Mouse (Mus musculus): ENCODE results near the gene Trpm8. TPM values are rescaled to one million over a fixed set of nuclear protein-coding genes. Genes with fewer than 3 reads are reported as not detected.
A peak's percentile ranks its signal among the peaks of the same experiment; 100 is the strongest.

Gene Trpm8
- polyA plus RNA-seq, 1 experiment from 2014 or later = not detected

GRCm38 (mm10) chr1:88277818-88278511 is 504 bp downstream of the Trpm8 start:
- Histone ChIP-seq H3K36me3 (ENCODE audit: insufficient read depth) (peaks cover 32% of the 10 kb centered on the region), H3K4me1 (ENCODE audit: insufficient read depth) (peaks cover 12% of the 10 kb centered on the region), H3K9ac (peak overlapping the region; percentile 73), H3K27ac (ENCODE audit: low read depth) (no peak overlapping the region), H3K4me3 (ENCODE audit: low read depth, low read length) (peak overlapping the region; percentile 53), H3K4me2 (peak overlapping the region; percentile 63), H3K27me3 (ENCODE audit: insufficient read depth, low read length) (no peaks in the 10 kb centered on the region), H3K9me3 (ENCODE audit: low read depth, low read length) (peaks cover 4% of the 10 kb centered on the region)
- DNase-seq (no peak), ATAC-seq (ENCODE audit: insufficient read depth) (peak; percentile 1; the same call in 1 of the 2 replicates)
- WGBS = 64% methylated on average over 18 of the region's 18 CpGs
- no peak for TF ChIP-seq CTCF (IDR thresholded peaks at IDR 0.05; ENCODE audit: low read depth)

- Histone ChIP-seq H3K4me1 (ENCODE audit: insufficient read depth) (peaks cover 12% of the 10 kb centered on the region), H3K27me3 (ENCODE audit: insufficient read depth, low read length) (no peaks in the 10 kb centered on the region), H3K36me3 (ENCODE audit: insufficient read depth) (peaks cover 18% of the 10 kb centered on the region), H3K4me2 (no peak overlapping the region), H3K9ac (no peak overlapping the region), H3K4me3 (ENCODE audit: low read depth, low read length) (no peak overlapping the region), H3K9me3 (ENCODE audit: low read depth, low read length) (peaks cover 17% of the 10 kb centered on the region), H3K27ac (ENCODE audit: low read depth) (no peak overlapping the region)
- ATAC-seq (ENCODE audit: insufficient read depth) (no peak), DNase-seq (no peak)
- no peak for TF ChIP-seq CTCF (IDR thresholded peaks at IDR 0.05; ENCODE audit: low read depth)
- WGBS = 53% methylated on average over 9 of the region's 9 CpGs
Observed at GRCm38 (mm10) chr1:88279111-88280005, 1.9 kb downstream of the Trpm8 start.

GRCm38 (mm10) chr1:88280006-88280690 is 2.7 kb downstream of the Trpm8 start:
- Histone ChIP-seq H3K4me2 (no peak overlapping the region), H3K27ac (ENCODE audit: low read depth) (no peak overlapping the region), H3K4me1 (ENCODE audit: insufficient read depth) (peaks cover 12% of the 10 kb centered on the region), H3K36me3 (ENCODE audit: insufficient read depth) (peaks cover 11% of the 10 kb centered on the region), H3K4me3 (ENCODE audit: low read depth, low read length) (no peak overlapping the region), H3K9me3 (ENCODE audit: low read depth, low read length) (peaks cover 23% of the 10 kb centered on the region), H3K27me3 (ENCODE audit: insufficient read depth, low read length) (no peaks in the 10 kb centered on the region), H3K9ac (no peak overlapping the region)
- 66% methylated on average over 15 of the region's 15 CpGs for WGBS
- DNase-seq (no peak), ATAC-seq (ENCODE audit: insufficient read depth) (no peak)
- TF ChIP-seq CTCF (IDR thresholded peaks at IDR 0.05; ENCODE audit: low read depth) = no peak

- ATAC-seq (ENCODE audit: insufficient read depth) = no peak
- no peaks in the 10 kb centered on the region for H3K27me3 ChIP-seq (ENCODE audit: insufficient read depth, low read length)
- no peaks in the 10 kb centered on the region for H3K36me3 ChIP-seq (ENCODE audit: insufficient read depth)
- no peaks in the 10 kb centered on the region for H3K4me1 ChIP-seq (ENCODE audit: insufficient read depth)
- no peak overlapping the region for H3K27ac ChIP-seq (ENCODE audit: low read depth)
- H3K9ac ChIP-seq = no peak overlapping the region
- H3K4me3 ChIP-seq (ENCODE audit: low read depth, low read length) = no peak overlapping the region
- TF ChIP-seq CTCF (IDR thresholded peaks at IDR 0.05; ENCODE audit: low read depth) = no peak
- H3K9me3 ChIP-seq (ENCODE audit: low read depth, low read length) = peaks cover 33% of the 10 kb centered on the region
- H3K4me2 ChIP-seq = no peak overlapping the region
- DNase-seq = no peak
- 59% methylated on average over 3 of the region's 3 CpGs for WGBS
Observed at GRCm38 (mm10) chr1:88282301-88282700, 4.8 kb downstream of the Trpm8 start.

DNA sequence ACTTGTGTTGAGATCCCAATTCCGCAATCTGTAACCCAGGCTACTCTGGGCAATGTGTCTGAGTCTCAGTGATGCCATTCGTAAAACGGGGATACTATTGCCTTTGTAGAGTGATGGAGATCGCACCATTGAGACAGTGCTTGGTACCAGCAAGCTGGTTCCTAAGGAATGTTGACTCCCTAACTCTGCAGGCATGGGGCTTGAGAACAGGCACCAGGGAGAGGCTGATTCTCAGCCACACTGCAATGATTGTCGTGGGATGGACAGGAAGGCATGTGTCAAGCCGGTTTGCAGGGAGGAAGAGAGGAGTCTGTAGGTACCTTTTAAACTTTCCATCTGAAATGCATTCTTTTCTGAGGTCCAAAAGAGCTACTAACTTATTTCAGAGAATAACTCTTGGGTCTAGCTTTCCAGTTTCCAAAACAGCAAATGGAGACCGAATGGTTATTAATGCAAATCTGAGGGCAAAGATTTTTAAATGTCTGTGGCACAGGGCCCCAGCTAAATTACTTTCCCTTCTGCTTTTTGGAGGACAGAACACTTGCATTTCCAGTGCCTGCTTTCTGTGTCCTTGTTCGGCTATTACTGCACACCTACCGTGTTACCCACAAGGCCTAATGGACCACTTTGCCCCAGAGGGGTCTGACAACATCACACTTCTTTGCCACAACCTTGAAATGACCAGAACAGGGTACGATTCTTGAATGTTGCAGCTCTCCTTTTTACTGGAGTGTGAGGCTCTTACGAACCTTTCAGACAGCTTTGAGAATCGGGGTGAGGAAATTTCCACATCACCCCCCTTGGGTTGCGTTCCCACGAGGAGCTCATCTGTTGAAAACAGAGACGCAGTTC is 6.1 kb downstream of the Trpm8 start:
- Histone ChIP-seq H3K9me3 (ENCODE audit: low read depth, low read length) (peaks cover 46% of the 10 kb centered on the region), H3K4me1 (ENCODE audit: insufficient read depth) (no peaks in the 10 kb centered on the region), H3K9ac (no peak overlapping the region), H3K27me3 (ENCODE audit: insufficient read depth, low read length) (no peaks in the 10 kb centered on the region), H3K4me3 (ENCODE audit: low read depth, low read length) (no peak overlapping the region), H3K27ac (ENCODE audit: low read depth) (no peak overlapping the region), H3K36me3 (ENCODE audit: insufficient read depth) (no peaks in the 10 kb centered on the region), H3K4me2 (no peak overlapping the region)
- DNase-seq (no peak), ATAC-seq (ENCODE audit: insufficient read depth) (no peak)
- no peak for TF ChIP-seq CTCF (IDR thresholded peaks at IDR 0.05; ENCODE audit: low read depth)
- 78% methylated on average over 15 of the region's 15 CpGs for WGBS

DNA sequence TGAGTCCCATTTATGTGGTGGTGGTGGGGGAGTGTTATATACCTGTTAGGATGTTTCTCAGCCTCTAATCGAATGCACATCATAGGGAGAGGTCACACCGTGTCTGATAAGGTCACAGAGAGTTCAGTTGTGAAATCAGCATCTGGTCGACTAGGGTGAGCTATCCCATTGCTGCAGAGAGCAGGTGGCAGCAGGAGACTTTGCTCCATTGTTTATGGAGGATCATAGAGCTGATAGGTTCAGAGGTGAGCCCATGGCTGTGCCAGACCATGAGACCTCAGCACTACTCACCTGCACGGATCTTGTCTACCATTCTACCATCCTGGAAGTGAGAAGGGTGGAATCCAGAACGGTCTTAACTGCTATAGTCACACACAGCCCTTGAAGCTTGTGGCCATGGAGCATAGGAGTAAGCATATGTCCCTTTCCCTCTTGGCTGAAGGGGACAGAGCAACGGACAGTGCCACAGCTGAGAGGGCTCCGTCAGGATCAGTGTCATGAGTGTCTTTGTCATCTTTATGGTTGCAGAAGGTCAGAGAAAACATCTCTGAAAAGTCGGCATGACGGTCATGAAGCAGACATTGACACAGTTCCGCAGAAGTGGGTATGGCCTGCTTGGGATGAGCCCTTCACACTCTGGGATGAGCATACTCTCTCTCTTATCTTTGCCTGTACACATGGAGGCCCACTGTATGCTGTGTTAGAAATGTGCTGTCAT is 6.9 kb downstream of the Trpm8 start:
- WGBS = 56% methylated on average over 10 of the region's 10 CpGs
- ATAC-seq (ENCODE audit: insufficient read depth) (peak; percentile 25), DNase-seq (no peak)
- no peak overlapping the region for H3K4me2 ChIP-seq
- H3K4me3 ChIP-seq (ENCODE audit: low read depth, low read length) = no peak overlapping the region
- H3K9me3 ChIP-seq (ENCODE audit: low read depth, low read length) = peaks cover 48% of the 10 kb centered on the region
- no peak overlapping the region for H3K27ac ChIP-seq (ENCODE audit: low read depth)
- H3K4me1 ChIP-seq (ENCODE audit: insufficient read depth) = no peaks in the 10 kb centered on the region
- no peak for TF ChIP-seq CTCF (IDR thresholded peaks at IDR 0.05; ENCODE audit: low read depth)
- no peak overlapping the region for H3K9ac ChIP-seq
- no peaks in the 10 kb centered on the region for H3K36me3 ChIP-seq (ENCODE audit: insufficient read depth)
- H3K27me3 ChIP-seq (ENCODE audit: insufficient read depth, low read length) = no peaks in the 10 kb centered on the region

Measured in lung, embryonic 14.5 days (tissue).